Mouse (Mus musculus) thymus, postnatal 4 days (tissue): ENCODE results near the gene 9830107B12Rik.
A peak's percentile ranks its signal among the peaks of the same experiment; 100 is the strongest.
"Not testable (repeated sequence)": the region's sequence is repeated elsewhere in the genome, so short reads cannot be mapped to it uniquely, and the experiment has no call there.

Experiments
- DNase-seq: peaks from one replicate; pipeline ENCODE4 v3.0.0; 2021

9830107B12Rik gene

GRCm38 (mm10) chr17:48146120-48146519, at the start of gene 9830107B12Rik:
TSS of gene 9830107B12Rik (minus strand) at chr17:48146268.
- DNase-seq, result no peak

GRCm38 (mm10) chr17:48192366-48192765, 46.3 kb upstream of the 9830107B12Rik start:
- DNase-seq, result no peak

GRCm38 (mm10) chr17:48185252-48185651, 39.2 kb upstream of the 9830107B12Rik start:
- DNase-seq, result no peak

GRCm38 (mm10) chr17:48167103-48167502, 21.0 kb upstream of the 9830107B12Rik start, which contains the start of gene A530064D06Rik:
TSS of gene A530064D06Rik (minus strand) at chr17:48167275.
- DNase-seq, result not testable (repeated sequence)

- no peak for DNase-seq
These were observed 11.5 kb upstream of the 9830107B12Rik start for GRCm38 (mm10) chr17:48157382-48158076.

GRCm38 (mm10) chr17:48132810-48133209, 13.3 kb downstream of the 9830107B12Rik start:
- no peak for DNase-seq

- no peak for DNase-seq
These were observed 25.6 kb downstream of the 9830107B12Rik start for GRCm38 (mm10) chr17:48120456-48120855.

GRCm38 (mm10) chr17:48119656-48120055, 26.4 kb downstream of the 9830107B12Rik start:
- DNase-seq, result peak; percentile 90

- DNase-seq, result no peak
These were observed 27.5 kb downstream of the 9830107B12Rik start for GRCm38 (mm10) chr17:48118570-48118969.

- DNase-seq, result peak; percentile 79
These were observed 35.4 kb downstream of the 9830107B12Rik start for GRCm38 (mm10) chr17:48110547-48111287.

- no peak for DNase-seq
These were observed 37.5 kb downstream of the 9830107B12Rik start for GRCm38 (mm10) chr17:48108520-48108919.

GRCm38 (mm10) chr17:48107862-48108261, 38.2 kb downstream of the 9830107B12Rik start:
- DNase-seq, result peak; percentile 29

GRCm38 (mm10) chr17:48107333-48107732, 38.7 kb downstream of the 9830107B12Rik start:
- DNase-seq, result no peak

- DNase-seq, result peak; percentile 93
These were observed 45.3 kb downstream of the 9830107B12Rik start for GRCm38 (mm10) chr17:48100441-48101417.

- no peak for DNase-seq
These were observed 46.8 kb downstream of the 9830107B12Rik start for GRCm38 (mm10) chr17:48099312-48099711.

GRCm38 (mm10) chr17:48098528-48098890, 47.6 kb downstream of the 9830107B12Rik start:
- peak; percentile 41 for DNase-seq

- DNase-seq, result no peak
These were observed 48.1 kb downstream of the 9830107B12Rik start for GRCm38 (mm10) chr17:48097743-48098527.

- DNase-seq, result peak; percentile 76
These were observed 48.9 kb downstream of the 9830107B12Rik start for GRCm38 (mm10) chr17:48097011-48097742.

GRCm38 (mm10) chr17:48096321-48096720, 49.7 kb downstream of the 9830107B12Rik start:
- DNase-seq, result no peak

GRCm38 (mm10) chr17:48095718-48096121, 50.3 kb downstream of the 9830107B12Rik start:
- DNase-seq, result peak; percentile 32
